Mouse (Mus musculus): ENCODE data around the gene Nfix. TPM values are rescaled to one million over a fixed set of nuclear protein-coding genes. Genes with fewer than 3 reads are reported as not detected.

Nfix gene
- polyA plus RNA-seq, 2 experiments: 1.4 to 2.5 TPM

DNA sequence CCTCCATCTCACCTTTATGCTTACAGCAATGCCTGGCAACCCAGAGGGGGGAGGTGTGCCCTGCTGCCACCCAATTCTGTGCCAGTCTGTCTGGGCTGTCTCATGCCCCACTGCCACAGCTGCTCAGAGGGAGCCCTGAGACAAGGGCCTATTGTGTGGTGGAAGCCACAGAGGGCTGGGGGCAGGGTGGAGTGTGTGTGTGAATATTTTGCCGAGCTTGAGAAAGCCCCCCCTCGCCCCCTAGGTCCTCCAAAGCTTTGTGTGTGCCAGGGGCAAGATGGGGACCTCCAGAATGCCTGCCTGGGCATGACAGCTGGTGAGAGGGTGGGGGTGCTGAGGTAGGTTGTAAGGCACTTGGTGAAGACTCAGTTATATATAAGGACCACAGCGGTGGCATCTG is 71.7 kb downstream of the Nfix start:
- H3K4me3 ChIP-seq (ENCODE audit: insufficient read depth in 1 of 2, low read depth in 2 of 2, low read length in 2 of 2): no peak overlapping the region
- H3K36me3 ChIP-seq (replicated peaks; ENCODE audit: control insufficient read depth, insufficient read depth, low read depth): peaks cover 2% of the 10 kb centered on the region; the same call in 1 of the 2 replicates
- no peaks in the 10 kb centered on the region for H3K9me3 ChIP-seq (ENCODE audit: control insufficient read depth, low read length)
- DNase-seq (ENCODE audit: low read depth in 3 of 3, low spot score in 3 of 3) (no peak), ATAC-seq (ENCODE audit: insufficient read depth) (no peak)
- no peaks in the 10 kb centered on the region for H3K27me3 ChIP-seq (ENCODE audit: control insufficient read depth, insufficient read depth, low read length)
- no peak for TF ChIP-seq EP300 (IDR thresholded peaks at IDR 0.05; ENCODE audit: low read depth)
- no peak for TF ChIP-seq CTCF (IDR thresholded peaks at IDR 0.05; ENCODE audit: low read depth)
- 68% methylated on average over 3 of the region's 3 CpGs for WGBS (ENCODE audit: insufficient replicate concordance)
- H3K27ac ChIP-seq: peak overlapping the region; percentile 98
- H3K4me2 ChIP-seq (ENCODE audit: low read depth): no peak overlapping the region
- H3K4me1 ChIP-seq (replicated peaks; ENCODE audit: control insufficient read depth in 2 of 2, insufficient read depth in 2 of 2, low read length in 1 of 2): peaks cover 73 to 86% of the 10 kb centered on the region in 2 experiments
- H3K9ac ChIP-seq (replicated peaks): peak overlapping the region; percentile 19; the same call in 1 of the 2 replicates

DNA sequence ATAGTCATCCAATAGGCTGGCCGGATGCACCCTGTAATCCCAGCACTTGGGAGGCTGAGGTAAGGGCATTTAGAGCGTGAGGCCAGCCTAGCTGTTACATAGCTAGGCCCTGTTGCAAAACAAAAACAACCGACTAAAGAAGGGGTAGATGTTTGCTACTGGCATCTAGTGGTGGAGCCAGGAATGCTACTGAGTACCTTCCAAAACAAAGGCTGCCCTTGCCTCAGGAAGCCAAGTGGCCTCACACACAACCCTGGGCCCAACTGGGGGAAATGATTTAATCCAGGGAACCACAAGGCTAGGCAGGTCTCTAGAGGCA is 74.2 kb downstream of the Nfix start:
- TF ChIP-seq CTCF (IDR thresholded peaks at IDR 0.05; ENCODE audit: low read depth) (peak; percentile 80), EP300 (IDR thresholded peaks at IDR 0.05; ENCODE audit: low read depth) (no peak)
- Histone ChIP-seq H3K9ac (replicated peaks) (peak overlapping the region; percentile 92), H3K27me3 (ENCODE audit: control insufficient read depth, insufficient read depth, low read length) (no peaks in the 10 kb centered on the region), H3K36me3 (replicated peaks; ENCODE audit: control insufficient read depth, insufficient read depth, low read depth) (peaks cover 2% of the 10 kb centered on the region), H3K4me2 (ENCODE audit: low read depth) (peak overlapping the region; percentile 100), H3K4me1 (replicated peaks; ENCODE audit: control insufficient read depth in 2 of 2, insufficient read depth in 2 of 2, low read length in 1 of 2) (peaks cover 76 to 83% of the 10 kb centered on the region in 2 experiments), H3K27ac (peak overlapping the region; percentile 96), H3K4me3 (ENCODE audit: insufficient read depth in 1 of 2, low read depth in 2 of 2, low read length in 2 of 2) (peak overlapping the region in 1 of 2 experiments; percentile 73; a peak in 1 of 4 replicates), H3K9me3 (ENCODE audit: control insufficient read depth, low read length) (no peaks in the 10 kb centered on the region)
- 21% methylated on average over 3 of the region's 3 CpGs for WGBS (ENCODE audit: insufficient replicate concordance)
- no peak for ATAC-seq (ENCODE audit: insufficient read depth)
- DNase-seq (ENCODE audit: low read depth in 3 of 3, low spot score in 3 of 3): no peak

DNA sequence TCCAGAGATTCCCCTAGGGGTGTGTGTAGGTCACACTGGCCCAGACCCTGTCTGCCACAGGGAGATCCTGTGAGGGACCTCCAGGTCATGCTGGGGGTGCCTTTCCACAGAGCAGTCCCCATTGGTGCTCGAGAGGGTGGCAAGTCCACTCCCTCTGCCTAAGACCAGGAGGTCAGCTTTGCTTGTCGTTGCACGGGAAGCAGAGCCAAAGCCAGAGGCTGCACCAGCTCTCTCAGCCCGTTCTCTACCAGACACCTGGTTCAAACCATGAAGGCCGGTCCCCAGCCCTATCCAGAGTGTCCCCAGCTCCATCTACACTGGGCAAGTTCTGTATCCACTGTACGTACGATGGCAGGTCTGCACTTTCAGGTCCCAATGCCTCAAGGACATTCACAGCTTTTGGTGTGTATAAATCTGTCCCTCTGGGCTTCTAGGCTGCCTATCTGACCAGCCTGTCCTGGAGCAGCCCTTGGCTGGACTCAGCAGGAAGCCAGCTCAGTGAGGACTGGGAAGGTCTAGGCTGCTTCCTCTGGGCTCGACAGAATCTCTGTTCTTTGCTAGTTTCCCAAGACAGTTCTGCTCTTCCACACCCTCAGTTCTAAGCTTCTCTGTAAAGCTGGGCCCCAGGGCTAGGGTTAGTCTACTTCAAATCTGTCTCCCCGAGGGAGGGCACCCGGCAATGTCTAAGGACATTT is 74.8 kb downstream of the Nfix start:
- no peak for ATAC-seq (ENCODE audit: insufficient read depth)
- Histone ChIP-seq H3K36me3 (replicated peaks; ENCODE audit: control insufficient read depth, insufficient read depth, low read depth) (peaks cover 2% of the 10 kb centered on the region), H3K4me1 (replicated peaks; ENCODE audit: control insufficient read depth in 2 of 2, insufficient read depth in 2 of 2, low read length in 1 of 2) (peaks cover 73 to 79% of the 10 kb centered on the region in 2 experiments), H3K27ac (peak overlapping the region; percentile 96), H3K9me3 (ENCODE audit: control insufficient read depth, low read length) (no peaks in the 10 kb centered on the region), H3K27me3 (ENCODE audit: control insufficient read depth, insufficient read depth, low read length) (no peaks in the 10 kb centered on the region), H3K9ac (replicated peaks) (peak overlapping the region; percentile 92), H3K4me3 (ENCODE audit: insufficient read depth in 1 of 2, low read depth in 2 of 2, low read length in 2 of 2) (peak overlapping the region in 1 of 2 experiments; percentile 73; a peak in 2 of 4 replicates), H3K4me2 (ENCODE audit: low read depth) (peak overlapping the region; percentile 100)
- no peak for TF ChIP-seq CTCF (IDR thresholded peaks at IDR 0.05; ENCODE audit: low read depth)
- no peak for TF ChIP-seq EP300 (IDR thresholded peaks at IDR 0.05; ENCODE audit: low read depth)
- 58% methylated on average over 10 of the region's 10 CpGs for WGBS (ENCODE audit: insufficient replicate concordance)
- no peak for DNase-seq (ENCODE audit: low read depth in 3 of 3, low spot score in 3 of 3)

DNA sequence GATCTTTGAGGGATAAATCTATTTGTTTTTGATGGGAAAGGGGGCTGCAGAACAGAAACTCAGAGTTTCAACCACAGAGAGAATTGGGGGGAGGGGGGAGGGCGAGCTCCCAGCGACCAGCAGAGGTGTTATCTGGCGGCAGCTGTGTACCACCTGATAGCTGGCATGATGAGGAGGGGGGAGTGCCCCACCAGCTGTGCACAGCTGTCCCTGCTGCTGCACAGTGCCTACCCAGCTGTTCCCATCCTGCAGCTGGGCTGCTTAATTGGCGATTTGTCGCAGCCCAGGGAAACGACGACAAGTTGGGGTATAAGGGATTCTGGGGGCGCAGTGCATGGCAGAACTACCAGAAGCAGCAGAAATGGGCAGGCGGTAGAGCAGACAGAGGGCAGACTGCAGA is 75.5 kb downstream of the Nfix start:
- peaks cover 66 to 72% of the 10 kb centered on the region in 2 experiments for H3K4me1 ChIP-seq (replicated peaks; ENCODE audit: control insufficient read depth in 2 of 2, insufficient read depth in 2 of 2, low read length in 1 of 2)
- H3K27me3 ChIP-seq (ENCODE audit: control insufficient read depth, insufficient read depth, low read length): no peaks in the 10 kb centered on the region
- 35% methylated on average over 9 of the region's 9 CpGs for WGBS (ENCODE audit: insufficient replicate concordance)
- peak; percentile 38; the same call in 1 of the 2 replicates for ATAC-seq (ENCODE audit: insufficient read depth)
- no peak for DNase-seq (ENCODE audit: low read depth in 3 of 3, low spot score in 3 of 3)
- peaks cover 2% of the 10 kb centered on the region for H3K36me3 ChIP-seq (replicated peaks; ENCODE audit: control insufficient read depth, insufficient read depth, low read depth)
- H3K27ac ChIP-seq: peak overlapping the region; percentile 96
- H3K4me2 ChIP-seq (ENCODE audit: low read depth): peak overlapping the region; percentile 100
- no peaks in the 10 kb centered on the region for H3K9me3 ChIP-seq (ENCODE audit: control insufficient read depth, low read length)
- peak overlapping the region; percentile 66 to 73 for H3K4me3 ChIP-seq (ENCODE audit: insufficient read depth in 1 of 2, low read depth in 2 of 2, low read length in 2 of 2)
- TF ChIP-seq EP300 (IDR thresholded peaks at IDR 0.05; ENCODE audit: low read depth) (peak; percentile 64), CTCF (IDR thresholded peaks at IDR 0.05; ENCODE audit: low read depth) (no peak)
- peak overlapping the region; percentile 92 for H3K9ac ChIP-seq (replicated peaks)

DNA sequence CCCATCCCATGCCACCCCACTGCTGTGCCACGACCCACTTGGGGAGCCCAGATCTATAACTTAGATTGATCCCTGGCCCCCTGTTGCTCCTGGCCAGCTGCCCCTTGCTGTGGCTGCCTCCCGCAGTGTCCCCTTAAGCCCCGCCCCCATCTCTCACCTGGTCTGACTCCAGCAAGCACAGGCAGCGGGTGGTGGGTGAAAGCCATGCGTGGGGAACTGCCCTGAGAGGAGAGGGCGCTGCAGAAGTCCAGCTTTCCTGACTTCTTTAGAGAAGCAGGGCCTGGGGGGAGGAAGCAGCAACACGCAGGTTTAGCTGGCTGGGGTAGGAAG is 76.6 kb downstream of the Nfix start:
- 6% methylated on average over 7 of the region's 7 CpGs for WGBS (ENCODE audit: insufficient replicate concordance)
- TF ChIP-seq CTCF (IDR thresholded peaks at IDR 0.05; ENCODE audit: low read depth) (0 out of 2 replicates have a peak, but pooled peaks have one; percentile 1), EP300 (IDR thresholded peaks at IDR 0.05; ENCODE audit: low read depth) (no peak)
- ATAC-seq (ENCODE audit: insufficient read depth) (peak; percentile 47), DNase-seq (ENCODE audit: low read depth in 3 of 3, low spot score in 3 of 3) (no peak)
- Histone ChIP-seq H3K9ac (replicated peaks) (peak overlapping the region; percentile 92), H3K9me3 (ENCODE audit: control insufficient read depth, low read length) (no peaks in the 10 kb centered on the region), H3K27ac (peak overlapping the region; percentile 96), H3K36me3 (replicated peaks; ENCODE audit: control insufficient read depth, insufficient read depth, low read depth) (peaks cover 2% of the 10 kb centered on the region), H3K4me2 (ENCODE audit: low read depth) (peak overlapping the region; percentile 100), H3K4me1 (replicated peaks; ENCODE audit: control insufficient read depth in 2 of 2, insufficient read depth in 2 of 2, low read length in 1 of 2) (peaks cover 55 to 61% of the 10 kb centered on the region in 2 experiments), H3K27me3 (ENCODE audit: control insufficient read depth, insufficient read depth, low read length) (no peaks in the 10 kb centered on the region), H3K4me3 (ENCODE audit: insufficient read depth in 1 of 2, low read depth in 2 of 2, low read length in 2 of 2) (peak overlapping the region; percentile 66 to 73)

Measured in liver, embryonic 14.5 days (tissue).